Mouse (Mus musculus) CH12.LX (cell line): ENCODE data around the gene Jagn1. TPM values are rescaled to one million over a fixed set of nuclear protein-coding genes. Genes with fewer than 3 reads are reported as not detected.

ENCODE experiments used
- DNase-seq: peaks from one replicate; pipeline ENCODE4 v3.0.0-alpha.2; 2013; ENCODE audit errors: extremely low read depth
- H3K27ac ChIP-seq: 2 replicates; pipeline ENCODE4 v1.5.1; 2012; ENCODE audit warnings: low read depth, mild to moderate bottlenecking, control low read depth, moderate library complexity; ENCODE audit not compliant: insufficient read depth
- H3K27me3 ChIP-seq: replicated peaks from 2 replicates; pipeline ENCODE3; 2012; ENCODE audit warnings: inconsistent platforms
- H3K36me3 ChIP-seq, 2 experiments: replicated peaks in 1 of 2; 2 replicates each; pipeline versions ENCODE3 to v1.6.1; 2012; ENCODE audit warnings: inconsistent platforms in 1 of 2, low read length in 1 of 2, mild to moderate bottlenecking in 1 of 2, mixed read lengths in 1 of 2, moderate library complexity in 1 of 2; ENCODE audit not compliant: control insufficient read depth in 1 of 2, insufficient read depth in 1 of 2
- H3K4me1 ChIP-seq, 2 experiments: 2 replicates each; pipeline ENCODE4 v1.6.1; 2012; ENCODE audit warnings: inconsistent platforms in 1 of 2, moderate library complexity in 1 of 2; ENCODE audit not compliant: insufficient read depth in 2 of 2, control insufficient read depth in 1 of 2
- H3K4me2 ChIP-seq: 2 replicates; pipeline ENCODE4 v1.6.1; 2012; ENCODE audit warnings: low read depth, mild to moderate bottlenecking, control low read depth; ENCODE audit not compliant: poor library complexity, insufficient read depth, severe bottlenecking
- H3K4me3 ChIP-seq, 3 experiments: fragments of 150-350 bp in 1 of 3; sonication (generic) in 1 of 3; replicated peaks in 1 of 3; 2 replicates each; pipeline versions ENCODE3 to v1.5.1; 2011 to 2012; ENCODE audit warnings: low read depth in 2 of 3, low read length in 2 of 3, mild to moderate bottlenecking in 2 of 3, moderate library complexity in 2 of 3, control low read depth in 1 of 3, improper control_type of control experiment in 1 of 3, inconsistent platforms in 1 of 3, mixed read lengths in 1 of 3; ENCODE audit not compliant: poor library complexity in 1 of 3
- H3K79me2 ChIP-seq: replicated peaks from 2 replicates; pipeline ENCODE4 v1.6.1; 2012; ENCODE audit warnings: mild to moderate bottlenecking, moderate library complexity; ENCODE audit not compliant: control insufficient read depth, poor library complexity, insufficient read depth, severe bottlenecking; ENCODE audit errors: extremely low read depth
- H3K9ac ChIP-seq: 2 replicates; pipeline ENCODE4 v1.6.1; 2012; ENCODE audit warnings: low read depth, mild to moderate bottlenecking, control low read depth, moderate library complexity; ENCODE audit not compliant: insufficient read depth
- H3K9me3 ChIP-seq: replicated peaks from 2 replicates; pipeline ENCODE3; 2012; ENCODE audit warnings: low read length, inconsistent platforms, mixed read lengths
- CHD1 ChIP-seq: IDR thresholded peaks from 2 replicates; pipeline ENCODE4 v1.6.1; 2012; ENCODE audit warnings: low read depth, low read length, improper control_type of control experiment, inconsistent platforms
- CHD2 ChIP-seq: IDR thresholded peaks from 2 replicates; pipeline ENCODE4 v1.6.1; 2011; ENCODE audit warnings: low read length, improper control_type of control experiment
- CTCF ChIP-seq, 2 experiments: IDR thresholded peaks in 1 of 2; conservative IDR thresholded peaks in 1 of 2; 2 replicates each; pipeline ENCODE4 v1.5.1; 2011 to 2012; ENCODE audit warnings: low read depth in 2 of 2, low read length in 2 of 2, improper control_type of control experiment in 1 of 2, inconsistent platforms in 1 of 2, mild to moderate bottlenecking in 1 of 2, moderate library complexity in 1 of 2
- E2F4 ChIP-seq: IDR thresholded peaks from 2 replicates; pipeline ENCODE4 v1.6.1; 2011; ENCODE audit warnings: low read depth, low read length, improper control_type of control experiment; ENCODE audit not compliant: insufficient replicate concordance
- EP300 ChIP-seq: IDR thresholded peaks from 2 replicates; pipeline ENCODE4 v1.6.1; 2011; ENCODE audit warnings: low read length, improper control_type of control experiment
- ETS1 ChIP-seq: conservative IDR thresholded peaks from 2 replicates; pipeline ENCODE4 v1.6.1; 2012; ENCODE audit warnings: low read depth, mild to moderate bottlenecking, inconsistent platforms, low read length, improper control_type of control experiment, moderate library complexity
- GABPA ChIP-seq: IDR thresholded peaks from 2 replicates; pipeline ENCODE4 v1.6.1; 2012; ENCODE audit warnings: low read depth, low read length, improper control_type of control experiment, inconsistent platforms; ENCODE audit not compliant: insufficient replicate concordance
- IRF4 ChIP-seq: IDR thresholded peaks from 2 replicates; pipeline ENCODE4 v1.6.1; 2014; ENCODE audit warnings: low read depth, mild to moderate bottlenecking, inconsistent platforms, low read length, improper control_type of control experiment
- MAX ChIP-seq: IDR thresholded peaks from 2 replicates; pipeline ENCODE4 v1.6.1; 2011; ENCODE audit warnings: low read length, improper control_type of control experiment
- MAZ ChIP-seq: IDR thresholded peaks from 2 replicates; pipeline ENCODE4 v1.6.1; 2012; ENCODE audit warnings: low read depth, mild to moderate bottlenecking, inconsistent platforms, low read length, improper control_type of control experiment, moderate library complexity
- MYC ChIP-seq: IDR thresholded peaks from 2 replicates; pipeline ENCODE4 v1.6.1; 2011; ENCODE audit warnings: low read depth, mild to moderate bottlenecking, improper control_type of control experiment, low read length
- NRF1 ChIP-seq: IDR thresholded peaks from 2 replicates; pipeline ENCODE4 v1.6.1; 2014; ENCODE audit warnings: low read depth, mild to moderate bottlenecking, inconsistent platforms, low read length, improper control_type of control experiment, moderate library complexity
- RAD21 ChIP-seq: IDR thresholded peaks from 2 replicates; pipeline ENCODE4 v1.6.1; 2011; ENCODE audit warnings: low read depth, mild to moderate bottlenecking, low read length, improper control_type of control experiment, moderate library complexity
- SMC3 ChIP-seq: IDR thresholded peaks from 2 replicates; pipeline ENCODE4 v1.6.1; 2011; ENCODE audit warnings: low read depth, low read length, improper control_type of control experiment
- TBP ChIP-seq: conservative IDR thresholded peaks from 2 replicates; pipeline ENCODE4 v1.6.1; 2011; ENCODE audit warnings: low read depth, low read length, improper control_type of control experiment
- USF1 ChIP-seq: IDR thresholded peaks from 2 replicates; pipeline ENCODE4 v1.6.1; 2014; ENCODE audit warnings: low read depth, mild to moderate bottlenecking, inconsistent platforms, low read length, improper control_type of control experiment
- ZNF384 ChIP-seq: IDR thresholded peaks from 2 replicates; pipeline ENCODE4 v1.6.1; 2012; ENCODE audit warnings: low read depth, low read length, improper control_type of control experiment, inconsistent platforms
- dilution Hi-C: fragments of 300-500 bp; cut with MboI; formaldehyde crosslinking; loops from 2 replicates; pipeline ENCODE4 v1.14.3; 2020; ENCODE audit warnings: low sequenced_read_pairs; ENCODE audit not compliant: extremely low pct_unique_long_range_greater_than_20kb, extremely low pct_ligation_motif_present
- in situ Hi-C: fragments of 300-500 bp; cut with MboI; formaldehyde crosslinking; loops from 3 replicates; pipeline ENCODE4 v1.14.3; 2019; ENCODE audit warnings: low sequenced_read_pairs, low pct_ligation_motif_present, low pct_unique_long_range_greater_than_20kb, mixed read lengths
- polyA plus RNA-seq: library from polyadenylated mRNA; unstranded; fragments of >175 nt; gene quantifications from 2 replicates; pipeline ENCODE4 v1.2.1, GENCODE M21; 2012; ENCODE audit warnings: low read depth; ENCODE audit not compliant: insufficient read length
- total RNA-seq, 2 experiments: library from RNA; depleted of rRNA; stranded (reverse); fragments of 300-350 nt in 1 of 2; fragments of >200 nt in 1 of 2; gene quantifications; 2 replicates each; pipeline ENCODE4 v1.2.3; 2012 to 2014

The Jagn1 gene
- total and polyA plus RNA-seq, 3 experiments = 69.2 to 106 (median 88.3) TPM

GRCm38 (mm10) chr6:113441147-113441680 is 1.2 kb upstream of the Jagn1 start:
- dilution Hi-C loops (no loop called here), in situ Hi-C loops (no loop called here)
- Histone ChIP-seq H3K4me2 (no peak overlapping the region), H3K79me2 (peaks cover 13% of the 10 kb centered on the region), H3K9ac (no peak overlapping the region), H3K27ac (no peak overlapping the region), H3K36me3 (peaks cover 3 to 13% of the 10 kb centered on the region in 2 experiments), H3K4me1 (peaks cover 4 to 35% of the 10 kb centered on the region in 2 experiments), H3K9me3 (no peaks in the 10 kb centered on the region), H3K4me3 (no peak overlapping the region), H3K27me3 (no peaks in the 10 kb centered on the region)
- peak; percentile 89 for DNase-seq
- TF ChIP-seq SMC3 (peak; percentile 68), MYC (0 out of 2 replicates have a peak, but pooled peaks have one; percentile 48), TBP (no peak), NRF1 (0 out of 2 replicates have a peak, but pooled peaks have one; percentile 16), GABPA (no peak), CTCF (conservative IDR thresholded peaks at IDR 0.05 in 1 of 2, IDR thresholded peaks at IDR 0.05 in 1 of 2; ENCODE audit: low read depth in 2 of 2, low read length in 2 of 2) (peak; percentile 69 to 88; a peak in 3 of 4 replicates), RAD21 (peak; percentile 90)

GRCm38 (mm10) chr6:113442087-113442441 is 305 bp upstream of the Jagn1 start:
- Histone ChIP-seq H3K27me3 (no peaks in the 10 kb centered on the region), H3K4me3 (peak overlapping the region in 2 of 3 experiments; percentile 95 to 100), H3K79me2 (peaks cover 13% of the 10 kb centered on the region), H3K9ac (0 out of 2 replicates have a peak overlapping the region, but pooled peaks have one; percentile 8), H3K36me3 (peaks cover 11 to 22% of the 10 kb centered on the region in 2 experiments), H3K4me2 (peak overlapping the region; percentile 25), H3K4me1 (peaks cover 4 to 36% of the 10 kb centered on the region in 2 experiments), H3K27ac (no peak overlapping the region), H3K9me3 (no peaks in the 10 kb centered on the region)
- TF ChIP-seq MAX (peak; percentile 88), E2F4 (no peak), NRF1 (no peak), CHD2 (0 out of 2 replicates have a peak, but pooled peaks have one; percentile 45), ZNF384 (no peak), USF1 (0 out of 2 replicates have a peak, but pooled peaks have one; percentile 3), EP300 (no peak), ETS1 (0 out of 2 replicates have a peak, but pooled peaks have one; percentile 8), CHD1 (no peak), IRF4 (no peak; the same call in 1 of the 2 replicates), MAZ (no peak)
- in situ Hi-C loops (no loop called here), dilution Hi-C loops (no loop called here)
- no peak for DNase-seq
